Mouse (Mus musculus): Measurements from ENCODE around the gene Cfap126. TPM values are rescaled to one million over a fixed set of nuclear protein-coding genes. Genes with fewer than 3 reads are reported as not detected.

The Cfap126 gene
- polyA plus RNA-seq, 1 experiment from 2014 or later, result 1.6 TPM

GRCm38 (mm10) chr1:171162526-171162925 lies 48.8 kb downstream of the Cfap126 start:
- Histone ChIP-seq H3K9ac (replicated peaks) (no peak overlapping the region), H3K27me3 (peaks cover 35% of the 10 kb centered on the region), H3K9me3 (no peaks in the 10 kb centered on the region), H3K27ac (no peak overlapping the region), H3K4me2 (no peak overlapping the region), H3K4me3 (replicated peaks) (no peak overlapping the region), H3K4me1 (replicated peaks) (peaks cover 8% of the 10 kb centered on the region), H3K36me3 (no peaks in the 10 kb centered on the region)
- no peak for ATAC-seq (ENCODE audit: insufficient number of reproducible peaks, insufficient read depth, low FRiP score, low TSS enrichment, low read depth)
- WGBS, result 94% methylated on average over 3 of the region's 3 CpGs

- Histone ChIP-seq H3K4me1 (replicated peaks) (peaks cover 8% of the 10 kb centered on the region), H3K27ac (no peak overlapping the region), H3K4me3 (replicated peaks) (no peak overlapping the region), H3K36me3 (no peaks in the 10 kb centered on the region), H3K4me2 (no peak overlapping the region), H3K27me3 (peaks cover 23% of the 10 kb centered on the region), H3K9ac (replicated peaks) (no peak overlapping the region), H3K9me3 (no peaks in the 10 kb centered on the region)
- no peak for ATAC-seq (ENCODE audit: insufficient number of reproducible peaks, insufficient read depth, low FRiP score, low TSS enrichment, low read depth)
- 45% methylated on average over 3 of the region's 3 CpGs for WGBS
These were observed 50.5 kb downstream of the Cfap126 start for GRCm38 (mm10) chr1:171164258-171164657.

DNA sequence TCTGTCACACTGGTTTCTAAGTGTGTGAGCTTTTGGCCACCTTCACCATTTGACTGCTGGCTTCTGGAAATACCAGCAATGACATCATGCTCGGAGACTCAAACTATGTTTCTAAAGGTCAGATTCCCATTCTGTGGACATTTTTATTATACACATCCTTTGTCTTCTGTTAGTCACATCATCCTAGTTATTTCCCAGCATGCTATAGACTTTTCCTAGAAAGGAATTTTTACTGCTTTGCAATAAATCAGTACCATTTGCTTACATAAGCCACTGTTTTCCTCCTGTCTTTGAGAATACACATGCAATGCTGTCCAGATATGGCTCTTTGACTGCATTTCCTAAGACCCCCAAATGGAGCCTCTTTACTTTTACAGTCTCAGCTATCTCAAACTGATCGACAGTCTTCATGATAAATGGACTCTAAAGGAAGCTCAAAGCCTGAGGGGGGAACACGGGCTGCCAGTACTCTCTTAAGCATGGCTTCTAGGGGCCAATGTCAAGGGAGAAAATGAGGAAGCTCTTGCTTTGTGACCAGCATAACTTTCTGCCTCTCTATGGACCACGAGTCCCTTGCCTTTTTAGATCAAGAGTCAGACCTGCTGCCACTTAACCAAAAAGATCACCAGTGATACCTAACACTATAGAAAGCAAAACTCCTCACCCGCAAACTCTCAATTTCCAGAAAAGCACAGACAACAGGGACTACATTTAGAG lies 52.1 kb downstream of the Cfap126 start:
- peaks cover 7% of the 10 kb centered on the region for H3K27me3 ChIP-seq
- no peaks in the 10 kb centered on the region for H3K9me3 ChIP-seq
- H3K9ac ChIP-seq (replicated peaks), result no peak overlapping the region
- H3K36me3 ChIP-seq, result no peaks in the 10 kb centered on the region
- no peak overlapping the region for H3K27ac ChIP-seq
- no peak for ATAC-seq (ENCODE audit: insufficient number of reproducible peaks, insufficient read depth, low FRiP score, low TSS enrichment, low read depth)
- H3K4me1 ChIP-seq (replicated peaks), result no peaks in the 10 kb centered on the region
- H3K4me3 ChIP-seq (replicated peaks), result no peak overlapping the region
- no peak overlapping the region for H3K4me2 ChIP-seq
- WGBS, result 64% methylated on average over 5 of the region's 5 CpGs

DNA sequence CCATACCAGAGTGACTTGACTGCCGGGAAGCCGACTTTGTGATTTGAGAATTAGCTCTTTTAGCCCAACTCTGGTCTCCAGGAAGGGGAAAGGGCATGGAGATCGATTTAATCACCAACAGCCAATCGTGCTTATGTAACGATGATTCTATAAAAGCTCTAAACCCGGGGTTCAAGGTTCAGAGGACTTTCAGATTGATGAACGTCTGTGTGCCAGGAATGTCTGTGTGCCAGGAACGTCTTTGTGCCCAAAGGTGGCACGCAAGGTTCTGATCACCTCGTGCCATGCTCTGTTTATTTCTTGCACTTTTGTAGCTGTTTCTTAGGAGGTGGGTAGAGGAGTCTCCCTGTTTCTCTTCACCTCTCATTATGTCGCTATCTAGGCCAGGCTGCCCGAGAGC lies 55.2 kb downstream of the Cfap126 start:
- H3K9me3 ChIP-seq, result no peaks in the 10 kb centered on the region
- 85% methylated on average over 12 of the region's 12 CpGs for WGBS
- ATAC-seq (ENCODE audit: insufficient number of reproducible peaks, insufficient read depth, low FRiP score, low TSS enrichment, low read depth), result no peak

DNA sequence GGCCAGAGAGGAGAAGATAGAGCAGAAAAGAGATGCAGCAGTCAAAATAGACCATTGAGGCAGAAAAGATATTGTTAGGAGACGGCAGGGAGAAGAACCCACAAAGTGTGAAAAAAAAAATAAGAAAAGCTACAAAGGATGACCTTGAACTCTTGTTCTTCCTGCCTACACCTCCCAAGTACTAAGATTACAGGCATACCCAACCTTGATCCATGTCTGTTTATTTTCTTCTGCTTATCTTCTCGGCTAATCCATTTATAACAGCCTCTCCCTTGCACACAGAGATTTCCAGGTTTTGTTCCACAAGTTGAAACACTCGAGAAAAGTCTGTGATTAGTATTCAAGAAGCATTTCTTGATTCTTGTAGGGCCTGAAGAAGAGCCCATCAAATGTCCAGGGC lies 56.2 kb downstream of the Cfap126 start:
- H3K36me3 ChIP-seq, result no peaks in the 10 kb centered on the region
- no peak for ATAC-seq (ENCODE audit: insufficient number of reproducible peaks, insufficient read depth, low FRiP score, low TSS enrichment, low read depth)
- H3K9ac ChIP-seq (replicated peaks), result no peak overlapping the region
- no peaks in the 10 kb centered on the region for H3K9me3 ChIP-seq
- H3K27me3 ChIP-seq, result peaks cover 4% of the 10 kb centered on the region
- no peak overlapping the region for H3K4me3 ChIP-seq (replicated peaks)
- no peaks in the 10 kb centered on the region for H3K4me1 ChIP-seq (replicated peaks)
- H3K4me2 ChIP-seq, result no peak overlapping the region
- no peak overlapping the region for H3K27ac ChIP-seq
- WGBS, result 65% methylated on average over 3 of the region's 3 CpGs

More for the DNA sequence above, 55.2 kb downstream of the Cfap126 start:
- Histone ChIP-seq H3K4me1 (replicated peaks) (no peaks in the 10 kb centered on the region), H3K27ac (no peak overlapping the region), H3K4me2 (no peak overlapping the region), H3K27me3 (peaks cover 4% of the 10 kb centered on the region), H3K4me3 (replicated peaks) (no peak overlapping the region), H3K9ac (replicated peaks) (no peak overlapping the region), H3K36me3 (no peaks in the 10 kb centered on the region)

DNA sequence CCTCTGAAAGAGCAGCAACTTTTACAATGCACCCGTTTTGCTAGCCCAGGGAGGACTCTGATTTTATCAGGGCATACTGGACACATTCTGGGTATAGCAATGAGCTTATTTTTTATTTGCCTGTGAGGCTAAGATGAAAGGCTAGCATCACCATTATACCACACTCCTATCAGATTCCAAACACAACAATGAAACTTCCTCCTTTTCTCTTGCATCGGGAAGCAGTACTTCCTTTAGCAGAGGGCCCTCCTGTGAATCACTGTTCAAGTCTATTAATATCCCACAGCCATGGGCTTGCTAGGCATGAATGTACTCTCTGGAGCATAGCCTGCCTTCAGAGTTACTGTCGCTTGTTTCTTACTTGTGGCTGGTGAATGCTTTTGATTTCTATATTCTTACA lies 57.4 kb downstream of the Cfap126 start:
- WGBS, result 64% methylated on average over 3 of the region's 3 CpGs
- Histone ChIP-seq H3K27me3 (peaks cover 4% of the 10 kb centered on the region), H3K4me1 (replicated peaks) (no peaks in the 10 kb centered on the region), H3K4me2 (no peak overlapping the region), H3K9ac (replicated peaks) (no peak overlapping the region), H3K27ac (no peak overlapping the region), H3K36me3 (no peaks in the 10 kb centered on the region), H3K9me3 (no peaks in the 10 kb centered on the region), H3K4me3 (replicated peaks) (no peak overlapping the region)
- ATAC-seq (ENCODE audit: insufficient number of reproducible peaks, insufficient read depth, low FRiP score, low TSS enrichment, low read depth), result no peak

GRCm38 (mm10) chr1:171172779-171173178 lies 59.1 kb downstream of the Cfap126 start:
- no peaks in the 10 kb centered on the region for H3K36me3 ChIP-seq
- peaks cover 4% of the 10 kb centered on the region for H3K27me3 ChIP-seq
- no peaks in the 10 kb centered on the region for H3K4me1 ChIP-seq (replicated peaks)
- no peak overlapping the region for H3K9ac ChIP-seq (replicated peaks)
- 95% methylated on average over 8 of the region's 8 CpGs for WGBS
- no peak overlapping the region for H3K27ac ChIP-seq
- H3K4me3 ChIP-seq (replicated peaks), result no peak overlapping the region
- no peaks in the 10 kb centered on the region for H3K9me3 ChIP-seq
- no peak for ATAC-seq (ENCODE audit: insufficient number of reproducible peaks, insufficient read depth, low FRiP score, low TSS enrichment, low read depth)
- H3K4me2 ChIP-seq, result no peak overlapping the region

Small RNAs within 50 kb of the gene (microRNA-seq; reads per million reads assigned to microRNA genes)
- gene Gm27552, result not detected
- not detected for gene Gm27844
- 3.7 reads per million, percentile 12 among the genes with 10 or more reads in this experiment for gene Mir6546

Other genes starting within 250 kb of the Cfap126 start
- gene Atf6, start 246.1 kb upstream of the Cfap126 start, polyA plus RNA-seq (2016; fragmentation: Nextera tagmentation; extraction: Ambion mirVana), result 8.4 and 9.3 TPM in 2 replicates
- 0.28 and 0.42 TPM in 2 replicates for gene Gm26620, start 228.9 kb upstream of the Cfap126 start, polyA plus RNA-seq (2016; fragmentation: Nextera tagmentation; extraction: Ambion mirVana)
- gene Dusp12, start 228.4 kb upstream of the Cfap126 start, polyA plus RNA-seq (2016; fragmentation: Nextera tagmentation; extraction: Ambion mirVana), result 46.0 and 53.2 TPM in 2 replicates
- gene Fcrlb, start 201.0 kb upstream of the Cfap126 start, polyA plus RNA-seq (2016; fragmentation: Nextera tagmentation; extraction: Ambion mirVana), result not detected in 2 replicates
- not detected in 2 replicates for gene Fcrla, start 186.3 kb upstream of the Cfap126 start, polyA plus RNA-seq (2016; fragmentation: Nextera tagmentation; extraction: Ambion mirVana)
- gene Fcgr2b, start 137.4 kb upstream of the Cfap126 start, polyA plus RNA-seq (2016; fragmentation: Nextera tagmentation; extraction: Ambion mirVana), result 0.33 and 0.34 TPM in 2 replicates
- 0.17 and 0.21 TPM in 2 replicates for gene Fcgr4, start 95.0 kb upstream of the Cfap126 start, polyA plus RNA-seq (2016; fragmentation: Nextera tagmentation; extraction: Ambion mirVana)
- 4.5 and 5.3 TPM in 2 replicates for gene Fcgr3, start 49.0 kb upstream of the Cfap126 start, polyA plus RNA-seq (2016; fragmentation: Nextera tagmentation; extraction: Ambion mirVana)
- 182 and 217 TPM in 2 replicates for gene Sdhc, start 36.7 kb downstream of the Cfap126 start, polyA plus RNA-seq (2016; fragmentation: Nextera tagmentation; extraction: Ambion mirVana)
- gene Mpz, start 36.8 kb downstream of the Cfap126 start, polyA plus RNA-seq (2016; fragmentation: Nextera tagmentation; extraction: Ambion mirVana), result 1.5 and 2.6 TPM in 2 replicates
- 2.0 and 2.8 TPM in 2 replicates for gene Pcp4l1, start 82.3 kb downstream of the Cfap126 start, polyA plus RNA-seq (2016; fragmentation: Nextera tagmentation; extraction: Ambion mirVana)
- gene Nr1i3, start 100.1 kb downstream of the Cfap126 start, polyA plus RNA-seq (2016; fragmentation: Nextera tagmentation; extraction: Ambion mirVana), result 0.17 and 0.43 TPM in 2 replicates
- 29.7 and 31.9 TPM in 2 replicates for gene Tomm40l, start 108.6 kb downstream of the Cfap126 start, polyA plus RNA-seq (2016; fragmentation: Nextera tagmentation; extraction: Ambion mirVana)
- 2.1 and 3.1 TPM in 2 replicates for gene Apoa2, start 111.1 kb downstream of the Cfap126 start, polyA plus RNA-seq (2016; fragmentation: Nextera tagmentation; extraction: Ambion mirVana)
- 15.9 and 21.0 TPM in 2 replicates for gene Fcer1g, start 120.4 kb downstream of the Cfap126 start, polyA plus RNA-seq (2016; fragmentation: Nextera tagmentation; extraction: Ambion mirVana)
- 10.5 and 11.0 TPM in 2 replicates for gene Adamts4, start 136.5 kb downstream of the Cfap126 start, polyA plus RNA-seq (2016; fragmentation: Nextera tagmentation; extraction: Ambion mirVana)
- gene Ndufs2, start 137.5 kb downstream of the Cfap126 start, polyA plus RNA-seq (2016; fragmentation: Nextera tagmentation; extraction: Ambion mirVana), result 251 and 257 TPM in 2 replicates
- gene B4galt3, start 156.4 kb downstream of the Cfap126 start, polyA plus RNA-seq (2016; fragmentation: Nextera tagmentation; extraction: Ambion mirVana), result 82.1 and 84.8 TPM in 2 replicates
- 71.9 and 75.9 TPM in 2 replicates for gene Ppox, start 167.3 kb downstream of the Cfap126 start, polyA plus RNA-seq (2016; fragmentation: Nextera tagmentation; extraction: Ambion mirVana)
- 132 and 134 TPM in 2 replicates for gene Usp21, start 174.1 kb downstream of the Cfap126 start, polyA plus RNA-seq (2016; fragmentation: Nextera tagmentation; extraction: Ambion mirVana)
- gene Ufc1, start 181.1 kb downstream of the Cfap126 start, polyA plus RNA-seq (2016; fragmentation: Nextera tagmentation; extraction: Ambion mirVana), result 108 and 111 TPM in 2 replicates
- gene Dedd, start 215.2 kb downstream of the Cfap126 start, polyA plus RNA-seq (2016; fragmentation: Nextera tagmentation; extraction: Ambion mirVana), result 59.2 and 62.9 TPM in 2 replicates
- gene Nit1, start 231.7 kb downstream of the Cfap126 start, polyA plus RNA-seq (2016; fragmentation: Nextera tagmentation; extraction: Ambion mirVana), result 43.8 and 43.9 TPM in 2 replicates
- gene Pfdn2, start 231.8 kb downstream of the Cfap126 start, polyA plus RNA-seq (2016; fragmentation: Nextera tagmentation; extraction: Ambion mirVana), result 123 and 128 TPM in 2 replicates
- gene Klhdc9, start 246.9 kb downstream of the Cfap126 start, polyA plus RNA-seq (2016; fragmentation: Nextera tagmentation; extraction: Ambion mirVana), result 2.0 and 2.2 TPM in 2 replicates